Mouse (Mus musculus) brown adipose tissue, adult 24 weeks (tissue): ENCODE measurements around the gene Aldh3a1. TPM values are rescaled to one million over a fixed set of nuclear protein-coding genes. Genes with fewer than 3 reads are reported as not detected.
"Not testable (repeated sequence)": the region's sequence is repeated elsewhere in the genome, so short reads cannot be mapped to it uniquely, and the experiment has no call there.

ENCODE experiments used
- H3K27ac ChIP-seq: fragments of 200-500 bp; replicated peaks from 2 replicates; pipeline ENCODE4 v1.5.1; 2012; ENCODE audit warnings: low read depth, mild to moderate bottlenecking, low read length
- H3K4me1 ChIP-seq: fragments of 200-500 bp; 2 replicates; pipeline ENCODE4 v1.6.1; 2012; ENCODE audit warnings: low read length, mixed read lengths; ENCODE audit not compliant: control insufficient read depth, insufficient read depth, insufficient read length
- H3K4me3 ChIP-seq: fragments of 200-500 bp; 2 replicates; pipeline ENCODE4 v1.5.1; 2012; ENCODE audit warnings: low read depth, mild to moderate bottlenecking, low read length, moderate library complexity; ENCODE audit not compliant: insufficient read depth
- polyA plus RNA-seq: library from polyadenylated mRNA; stranded (reverse); fragments of >200 nt; gene quantifications from 2 replicates; pipeline ENCODE4 v1.2.4, GENCODE M21; 2012; ENCODE audit not compliant: missing spikeins, insufficient read depth, insufficient read length

Aldh3a1 gene
- polyA plus RNA-seq, 1 experiment, result not detected

DNA sequence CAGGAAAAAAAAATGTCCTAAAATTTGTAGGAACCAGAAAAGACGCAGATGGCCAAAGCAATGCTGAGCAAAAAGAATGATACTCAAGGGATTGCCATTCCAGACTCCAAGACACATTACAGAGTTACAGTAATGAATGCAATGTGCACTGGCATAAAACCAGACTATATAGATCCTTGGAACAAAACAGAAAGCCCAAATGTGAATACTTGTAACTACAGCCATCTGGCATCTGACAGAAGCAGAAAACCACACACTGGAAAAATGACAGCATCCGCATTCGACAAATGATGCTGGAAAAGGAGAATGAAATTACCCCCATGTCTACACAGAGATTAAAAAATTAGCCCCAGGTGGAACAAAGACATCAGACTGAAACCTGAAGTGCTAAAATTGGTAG, 27.0 kb upstream of the Aldh3a1 start:
- H3K4me1 ChIP-seq, result no peaks in the 10 kb centered on the region
- no peak overlapping the region for H3K4me3 ChIP-seq
- H3K27ac ChIP-seq, result no peak overlapping the region

DNA sequence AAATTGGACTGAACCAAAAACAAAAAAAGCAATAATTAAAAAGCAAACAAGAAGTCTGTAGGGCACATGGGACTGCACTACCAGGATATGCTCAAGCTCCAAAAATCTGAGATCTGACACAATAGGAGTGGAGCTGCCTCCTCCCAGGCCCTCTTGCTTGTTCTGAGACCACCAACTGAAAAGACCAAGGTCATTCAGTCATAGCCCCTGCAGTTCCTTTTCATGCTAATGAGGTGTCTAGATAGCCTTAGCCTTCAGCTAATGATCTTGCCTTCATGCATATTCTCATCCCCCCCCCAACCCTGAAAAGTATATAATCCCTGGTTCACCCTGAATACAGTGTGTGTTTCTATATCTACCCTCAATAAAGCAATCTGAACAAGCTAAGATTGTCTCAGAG, 25.7 kb upstream of the Aldh3a1 start:
- H3K27ac ChIP-seq, result no peak overlapping the region
- H3K4me1 ChIP-seq, result no peaks in the 10 kb centered on the region
- H3K4me3 ChIP-seq, result no peak overlapping the region

DNA sequence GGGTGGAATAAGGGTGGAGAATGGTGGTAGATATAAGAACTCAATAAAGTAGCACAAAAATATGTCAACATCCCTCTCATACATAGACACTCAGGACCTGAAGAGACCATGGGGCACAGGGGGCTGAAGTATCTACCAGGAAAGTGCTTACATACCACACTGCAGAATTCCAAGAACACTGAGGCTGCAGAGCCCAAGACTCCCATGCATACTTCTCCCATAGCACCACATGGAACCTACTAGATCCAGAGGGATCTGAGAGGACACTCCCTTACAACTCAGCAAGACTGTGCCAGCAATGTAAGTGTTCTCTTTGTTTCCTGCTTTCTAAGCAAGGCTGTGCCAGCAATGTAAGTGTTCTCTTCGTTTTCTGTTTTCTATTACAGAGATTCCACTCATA, 23.5 kb upstream of the Aldh3a1 start:
- Histone ChIP-seq H3K27ac (no peak overlapping the region), H3K4me1 (no peaks in the 10 kb centered on the region), H3K4me3 (no peak overlapping the region)

DNA sequence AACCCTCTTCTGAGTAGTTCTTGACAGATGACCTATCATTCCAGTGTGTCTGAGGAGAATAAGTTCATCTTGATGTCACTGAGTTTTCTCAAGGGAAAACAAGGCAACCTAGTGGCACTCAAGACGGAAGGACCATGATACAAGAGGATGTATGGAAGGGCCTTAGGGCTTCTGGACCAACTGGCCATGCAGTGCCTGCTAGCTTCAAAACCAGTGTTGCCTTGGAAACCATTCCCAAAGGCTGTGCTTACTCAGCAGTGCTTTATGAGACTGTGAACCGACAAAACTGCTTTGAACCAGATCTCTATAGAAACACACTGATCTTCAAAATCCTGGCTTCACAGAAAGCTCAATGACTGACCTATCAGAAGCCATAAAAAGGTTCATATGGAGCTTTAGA, 16.6 kb upstream of the Aldh3a1 start:
- Histone ChIP-seq H3K4me3 (no peak overlapping the region), H3K4me1 (no peaks in the 10 kb centered on the region), H3K27ac (no peak overlapping the region)

DNA sequence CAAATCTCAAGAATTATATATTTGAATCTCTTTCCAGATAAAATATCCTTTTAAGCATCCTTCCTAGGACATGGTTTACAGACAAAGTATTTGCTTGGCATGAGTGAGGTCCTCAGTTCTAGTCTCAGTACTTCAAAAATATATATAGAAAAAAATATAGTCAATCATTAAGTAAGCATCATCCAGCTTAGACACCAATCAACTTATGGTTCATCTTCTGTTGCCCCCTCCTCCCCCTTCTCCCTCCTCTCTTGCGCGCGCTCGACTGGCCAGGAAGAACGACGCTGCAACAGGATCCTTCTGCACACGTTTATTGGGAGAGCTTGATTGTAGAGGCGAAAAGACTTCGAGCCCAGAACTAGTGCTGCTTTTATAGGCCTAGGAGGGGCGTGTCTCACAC, 15.2 kb upstream of the Aldh3a1 start:
- not testable (repeated sequence) for H3K4me3 ChIP-seq, H3K27ac ChIP-seq, H3K4me1 ChIP-seq

DNA sequence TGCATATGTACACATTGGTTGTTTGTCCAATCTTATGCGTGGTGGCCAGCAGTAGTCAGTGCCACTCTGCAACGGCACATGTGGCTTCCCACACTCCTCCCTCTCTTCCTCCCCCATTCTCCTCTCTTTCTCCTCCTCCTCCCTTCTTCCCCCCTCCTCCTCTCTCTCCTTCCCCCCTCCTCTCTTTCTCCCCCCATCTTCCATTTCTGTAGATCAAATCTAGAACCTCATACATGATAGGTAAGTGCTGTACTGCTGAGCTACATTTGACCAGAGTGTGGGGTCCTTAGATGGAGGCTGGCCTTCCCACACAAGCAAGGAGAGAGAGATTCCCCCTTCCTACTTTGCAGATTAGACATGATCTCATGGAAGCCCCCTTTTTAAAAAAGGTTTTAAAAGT, 14.6 kb upstream of the Aldh3a1 start:
- H3K27ac ChIP-seq, result no peak overlapping the region
- no peak overlapping the region for H3K4me3 ChIP-seq
- no peaks in the 10 kb centered on the region for H3K4me1 ChIP-seq

DNA sequence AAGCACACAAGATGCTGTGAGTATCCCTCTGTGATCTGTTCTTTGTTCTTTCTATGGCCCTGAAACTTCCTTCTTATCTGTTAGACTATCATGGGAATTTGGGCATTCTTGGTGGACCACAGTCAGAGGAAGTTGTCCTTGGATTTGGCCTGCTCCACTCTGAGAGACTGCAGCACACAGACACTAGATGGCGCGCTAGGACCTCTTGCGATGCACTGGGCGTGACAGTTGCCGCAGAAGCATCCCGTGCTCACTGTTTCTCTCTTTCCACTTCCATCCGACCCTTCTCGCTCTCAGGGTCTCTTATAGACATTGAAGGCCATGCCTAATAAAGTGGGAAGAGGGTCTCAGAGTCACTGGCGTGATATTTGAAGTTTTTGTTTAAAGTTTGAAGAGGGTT, 13.9 kb upstream of the Aldh3a1 start:
- no peaks in the 10 kb centered on the region for H3K4me1 ChIP-seq
- no peak overlapping the region for H3K4me3 ChIP-seq
- no peak overlapping the region for H3K27ac ChIP-seq

DNA sequence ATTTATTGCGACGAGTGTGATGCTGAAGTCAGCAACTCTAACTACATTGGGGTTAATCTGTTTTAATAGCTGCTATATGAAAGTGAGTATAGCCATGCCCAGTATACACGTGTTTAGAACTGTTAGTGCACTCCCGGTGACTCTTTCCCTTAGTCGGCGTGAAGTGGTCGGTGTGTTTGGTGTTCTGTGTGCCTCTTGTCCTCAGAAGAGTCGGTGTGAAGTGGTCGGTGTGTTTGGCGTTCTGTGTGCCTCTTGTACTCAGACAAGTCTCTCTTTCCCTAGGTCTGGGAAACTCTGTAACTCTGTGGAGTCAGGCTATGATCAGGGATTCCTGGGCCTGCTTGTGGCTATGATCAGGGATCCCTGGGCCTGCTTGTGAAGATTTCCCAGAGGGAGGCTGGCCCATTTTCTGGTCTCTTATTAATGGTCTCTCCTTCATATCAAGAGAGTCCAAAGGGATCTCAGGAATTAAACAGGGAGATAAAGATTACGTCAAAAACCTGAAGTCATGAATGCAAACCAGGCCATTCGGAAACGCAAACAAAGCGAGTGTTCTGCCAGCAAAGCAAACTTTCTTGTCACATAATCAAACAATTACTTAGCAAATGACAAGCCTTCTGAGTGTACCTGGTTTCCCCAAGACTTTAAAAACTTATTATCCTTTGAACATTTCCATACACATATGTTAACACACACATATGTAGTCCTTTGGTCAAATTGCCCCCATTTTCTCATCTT, 10.6 kb upstream of the Aldh3a1 start:
- Histone ChIP-seq H3K4me3 (no peak overlapping the region), H3K27ac (no peak overlapping the region), H3K4me1 (no peaks in the 10 kb centered on the region)

DNA sequence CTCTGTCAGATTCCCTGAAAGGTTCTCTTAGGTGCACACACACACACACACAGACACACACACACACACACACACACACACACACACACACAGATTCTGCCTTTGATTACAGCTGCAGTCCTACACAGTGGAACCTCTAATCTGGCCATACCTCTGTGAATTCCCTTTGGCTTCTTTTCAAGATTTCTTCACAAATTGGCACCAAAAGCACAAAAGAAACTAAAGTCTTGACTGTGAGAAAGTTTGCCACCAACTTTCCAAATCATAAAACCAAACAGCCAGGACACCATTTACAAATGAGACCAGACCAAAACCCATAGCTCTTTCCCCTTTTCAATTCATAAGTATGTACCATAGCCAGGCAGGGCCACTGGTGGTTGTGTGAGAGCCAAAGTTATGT, 9.4 kb upstream of the Aldh3a1 start:
- H3K27ac ChIP-seq, result no peak overlapping the region
- no peak overlapping the region for H3K4me3 ChIP-seq
- H3K4me1 ChIP-seq, result no peaks in the 10 kb centered on the region

DNA sequence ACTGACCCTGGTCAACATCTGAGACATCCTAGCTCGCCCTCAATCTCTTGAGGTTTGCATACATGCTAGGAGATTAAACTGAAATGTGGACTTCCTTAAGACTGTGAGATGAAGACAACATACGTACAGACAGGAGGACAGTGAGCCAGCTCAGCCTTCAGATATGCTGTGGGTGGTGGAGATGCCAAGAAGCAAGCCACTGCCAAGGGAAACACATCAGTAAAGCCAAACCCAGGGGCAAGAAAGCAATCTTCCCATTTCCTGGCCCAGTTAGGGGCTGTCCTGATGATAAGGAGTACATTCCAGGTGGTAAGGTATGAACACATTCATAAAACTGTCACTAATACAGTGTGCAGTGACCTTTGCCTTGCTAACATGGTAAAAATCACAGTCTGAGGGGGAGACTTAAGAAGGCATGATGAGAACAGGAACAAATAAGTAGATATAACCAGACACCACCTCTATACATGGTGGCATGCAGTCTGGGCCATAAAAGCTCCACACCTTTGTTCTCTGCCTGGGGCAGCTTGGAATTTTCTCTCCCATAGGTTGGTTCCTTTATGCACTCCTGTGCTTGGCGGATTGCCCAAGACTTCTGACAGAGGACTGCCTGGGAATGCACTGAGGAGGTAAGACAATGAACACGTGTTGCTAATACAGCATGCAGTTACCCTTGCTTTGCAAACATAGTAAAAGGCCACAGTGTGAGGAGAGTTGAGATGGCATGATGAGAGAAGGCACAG, 7.5 kb upstream of the Aldh3a1 start:
- Histone ChIP-seq H3K27ac (no peak overlapping the region), H3K4me3 (no peak overlapping the region), H3K4me1 (no peaks in the 10 kb centered on the region)

DNA sequence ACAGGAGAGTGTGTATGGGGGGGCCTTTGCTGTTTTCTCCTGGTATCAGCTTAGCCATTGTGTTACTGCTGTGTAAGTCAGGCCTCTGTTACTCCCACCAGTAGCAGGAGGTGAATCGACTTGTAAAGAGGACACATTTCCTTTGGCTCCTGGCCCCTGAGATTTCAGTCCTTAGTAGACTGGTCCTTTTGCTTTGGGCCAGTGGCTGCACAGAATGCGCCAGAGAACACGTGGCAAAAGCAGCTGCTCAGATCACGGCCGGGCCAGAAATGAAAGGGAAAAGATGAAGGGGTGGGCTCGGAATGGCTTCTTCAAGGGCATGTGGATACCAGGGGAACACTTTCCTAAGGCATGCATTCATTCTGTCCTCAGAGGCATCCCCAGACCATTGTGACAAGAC, 5.2 kb upstream of the Aldh3a1 start:
- no peak overlapping the region for H3K4me3 ChIP-seq
- no peaks in the 10 kb centered on the region for H3K4me1 ChIP-seq

DNA sequence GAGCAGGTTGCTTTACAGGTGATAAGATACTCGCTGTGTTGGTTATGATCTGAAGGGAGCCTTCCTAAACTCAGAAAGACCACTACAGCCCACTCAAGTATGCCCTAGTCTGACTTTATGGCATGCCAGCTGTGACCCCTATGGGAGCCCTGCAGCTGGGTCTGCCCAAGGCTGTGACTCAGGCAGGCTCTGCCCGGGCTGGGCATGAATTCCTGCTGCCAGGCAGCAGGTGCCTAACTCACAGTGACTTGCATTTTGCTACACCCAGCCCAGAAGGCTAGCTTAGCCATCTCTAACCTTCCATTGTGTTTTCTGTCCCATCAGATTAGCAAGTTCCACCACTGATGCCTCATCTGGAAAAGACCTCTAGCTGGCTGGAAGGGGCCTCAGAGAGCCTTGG, 4.5 kb upstream of the Aldh3a1 start:
- Histone ChIP-seq H3K4me3 (no peak overlapping the region), H3K27ac (no peak overlapping the region), H3K4me1 (no peaks in the 10 kb centered on the region)

More for the DNA sequence above, 5.2 kb upstream of the Aldh3a1 start:
- no peak overlapping the region for H3K27ac ChIP-seq

DNA sequence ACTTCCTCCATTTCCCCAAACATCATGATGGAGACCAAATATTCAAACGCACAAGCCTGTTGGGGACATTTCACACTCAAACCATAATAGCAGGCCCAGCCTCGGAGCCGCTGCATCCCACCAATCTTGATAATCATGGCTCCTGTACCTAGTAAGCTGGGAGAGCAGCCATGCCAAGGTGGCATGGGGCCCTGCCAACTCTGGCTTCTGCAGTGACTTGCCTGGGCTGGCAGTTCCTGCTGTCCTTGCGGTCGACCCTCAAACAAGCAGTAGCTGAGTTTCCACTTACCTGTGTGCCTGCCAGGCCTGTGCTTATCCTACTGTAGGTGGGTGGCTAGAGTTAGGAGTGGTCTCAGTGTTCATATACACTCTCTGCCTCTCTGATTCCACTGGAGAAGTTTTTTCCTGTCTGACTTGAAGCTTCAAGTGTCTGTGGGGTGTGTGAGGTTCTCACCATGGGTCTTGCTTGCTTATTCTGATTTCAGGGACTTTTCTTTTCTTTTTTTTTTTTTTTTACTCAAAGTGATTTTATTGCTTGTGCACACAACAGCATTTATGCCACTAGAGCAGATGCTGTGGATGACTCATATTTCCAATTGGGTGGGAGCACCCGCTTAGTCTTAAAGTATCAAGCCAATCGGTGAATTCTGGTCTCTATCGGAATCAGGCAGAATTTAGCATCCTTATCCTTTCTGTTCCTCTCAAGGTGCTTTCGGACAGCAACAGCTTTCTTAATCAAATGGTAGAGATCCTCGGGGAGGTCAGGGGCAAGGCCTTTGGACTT, 2.0 kb upstream of the Aldh3a1 start:
- Histone ChIP-seq H3K4me1 (no peaks in the 10 kb centered on the region), H3K4me3 (no peak overlapping the region), H3K27ac (no peak overlapping the region)

DNA sequence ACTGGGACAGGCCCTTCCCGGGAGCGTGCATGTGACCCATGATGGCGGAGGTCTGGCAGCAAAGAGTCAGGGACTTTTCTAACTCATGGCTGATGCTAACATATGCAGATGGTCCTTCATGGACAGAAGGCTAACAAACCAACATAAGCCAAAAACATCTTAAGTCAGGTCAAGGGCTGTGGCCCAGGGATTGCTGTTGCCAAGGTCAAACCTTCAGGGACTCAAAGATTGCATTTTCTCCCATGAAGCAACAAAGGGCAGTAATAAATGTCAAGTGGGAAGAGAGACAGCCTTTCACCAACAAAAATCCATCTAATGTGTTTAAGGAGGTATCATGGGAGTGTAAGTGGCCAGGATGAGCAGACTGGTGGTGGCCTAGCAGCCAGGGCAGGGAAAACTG, 1.2 kb upstream of the Aldh3a1 start:
- H3K4me1 ChIP-seq, result no peaks in the 10 kb centered on the region
- H3K27ac ChIP-seq, result no peak overlapping the region
- no peak overlapping the region for H3K4me3 ChIP-seq

DNA sequence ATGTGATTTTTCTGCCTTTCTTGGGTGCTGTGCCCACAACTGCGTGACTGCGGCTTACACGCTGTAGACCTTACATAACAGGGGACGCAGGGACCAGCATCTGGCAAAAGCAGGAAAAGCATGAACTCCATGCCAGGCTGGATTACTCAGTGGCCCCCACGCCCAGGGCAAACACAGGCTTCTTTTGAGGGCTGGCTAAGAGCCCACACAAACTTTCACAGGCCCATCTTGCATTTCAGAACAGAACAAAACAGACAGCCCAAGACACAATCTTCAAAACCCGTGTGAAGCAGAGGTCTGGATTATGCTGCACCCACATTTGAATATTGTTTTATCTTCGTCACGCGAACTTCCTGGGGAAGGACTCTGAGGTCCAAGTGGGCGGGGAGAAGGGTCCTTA, 979 bp downstream of the Aldh3a1 start:
- H3K4me1 ChIP-seq, result no peaks in the 10 kb centered on the region
- no peak overlapping the region for H3K4me3 ChIP-seq
- no peak overlapping the region for H3K27ac ChIP-seq
